Mouse (Mus musculus): Measurements from ENCODE around the gene Exoc6.

Gene Exoc6

GRCm38 (mm10) chr19:37585210-37585609, 35.0 kb downstream of the Exoc6 start:
- DNase-seq = peak in 1 of 2 experiments; percentile 49

GRCm38 (mm10) chr19:37585684-37586083, 35.5 kb downstream of the Exoc6 start:
- DNase-seq = no peak

- no peak for DNase-seq
Measured at GRCm38 (mm10) chr19:37590544-37590943, 40.3 kb downstream of the Exoc6 start.

GRCm38 (mm10) chr19:37601968-37602848, 52.0 kb downstream of the Exoc6 start:
- peak in 1 of 2 experiments; percentile 19 for DNase-seq

- DNase-seq = no peak
Measured at GRCm38 (mm10) chr19:37609991-37610390, 59.8 kb downstream of the Exoc6 start.

GRCm38 (mm10) chr19:37612893-37613292, 62.7 kb downstream of the Exoc6 start:
- no peak for DNase-seq

GRCm38 (mm10) chr19:37615039-37615630, 64.9 kb downstream of the Exoc6 start:
- no peak for DNase-seq

GRCm38 (mm10) chr19:37647994-37648393, 97.8 kb downstream of the Exoc6 start:
- DNase-seq = no peak

GRCm38 (mm10) chr19:37650526-37650925, 100.3 kb downstream of the Exoc6 start:
- DNase-seq = no peak

- no peak for DNase-seq
Measured at GRCm38 (mm10) chr19:37654012-37654411, 103.8 kb downstream of the Exoc6 start.

GRCm38 (mm10) chr19:37656441-37656840, 106.2 kb downstream of the Exoc6 start:
- peak in 1 of 2 experiments; percentile 33 for DNase-seq

GRCm38 (mm10) chr19:37665256-37665655, 115.0 kb downstream of the Exoc6 start:
- DNase-seq = no peak

GRCm38 (mm10) chr19:37667855-37668594, 117.8 kb downstream of the Exoc6 start:
- no peak for DNase-seq

GRCm38 (mm10) chr19:37668657-37669056, 118.4 kb downstream of the Exoc6 start:
- no peak for DNase-seq

- DNase-seq = no peak
Measured at GRCm38 (mm10) chr19:37669486-37669885, 119.3 kb downstream of the Exoc6 start.

GRCm38 (mm10) chr19:37673393-37673792, 123.2 kb downstream of the Exoc6 start:
- no peak for DNase-seq

- DNase-seq = no peak
Measured at GRCm38 (mm10) chr19:37685281-37685680, 135.1 kb downstream of the Exoc6 start, which contains the start of gene Cyp26c1. Gene Cyp26c1, plus strand, starts transcription at chr19:37685581.

- peak in 1 of 2 experiments; percentile 31 for DNase-seq
Measured at GRCm38 (mm10) chr19:37686347-37686746, 136.1 kb downstream of the Exoc6 start.

GRCm38 (mm10) chr19:37686941-37687850, 137.0 kb downstream of the Exoc6 start:
- DNase-seq = peak; percentile 69 to 80

GRCm38 (mm10) chr19:37689478-37689877, 139.3 kb downstream of the Exoc6 start:
- DNase-seq = no peak

GRCm38 (mm10) chr19:37690716-37691115, 140.5 kb downstream of the Exoc6 start:
- DNase-seq = peak; percentile 53 to 75

- peak; percentile 72 to 77 for DNase-seq
Measured at GRCm38 (mm10) chr19:37692879-37693278, 142.7 kb downstream of the Exoc6 start.
